In the genomic region with DNA sequence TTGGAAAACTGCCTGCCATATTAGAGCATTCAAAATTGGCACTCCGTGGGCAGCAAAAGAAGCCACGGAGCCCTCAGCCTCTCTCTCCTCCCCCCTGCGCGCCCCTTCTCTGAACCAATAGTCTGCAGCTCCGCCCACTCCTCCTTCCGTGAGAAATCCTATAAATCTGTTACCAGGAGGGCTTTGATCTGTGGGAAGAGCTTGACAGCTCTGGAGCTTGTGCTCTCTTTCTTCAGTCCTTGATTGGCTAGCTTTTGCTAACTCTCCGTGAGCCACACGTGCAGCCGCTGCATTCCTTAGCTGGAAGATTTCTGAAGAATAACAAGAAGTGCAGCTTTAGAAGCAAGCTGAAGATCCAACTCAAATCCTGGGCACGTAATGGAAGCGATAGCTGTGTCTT, we compare ENCODE assay signal across 11 mouse cellular contexts. TPM values are rescaled to one million over a fixed set of nuclear protein-coding genes. Genes with fewer than 3 reads are reported as not detected.
DNase-seq lines count a peak whose midpoint lies in the region; ATAC-seq and TF ChIP-seq lines count a peak whose summit lies in the region.
"Had no signal": no experiment of that assay in that cellular context is flagged by ENCODE, and none has a peak within 500 bp of the region (broad histone marks: within the 10 kb centered on the region; RNA-seq: fewer than 3 reads in every experiment).

No protein-coding gene starts in this region.

- H3K9me3 ChIP-seq in intestine, embryonic 15.5 days = no peaks in the 10 kb centered on the region
- no peaks in the 10 kb centered on the region for H3K9me3 ChIP-seq in intestine, postnatal 0 days (ENCODE audit: control insufficient read depth)
- H3K9me3 ChIP-seq in embryonic facial prominence, embryonic 14.5 days (ENCODE audit: control insufficient read depth, low read length) = no peaks in the 10 kb centered on the region
- no peaks in the 10 kb centered on the region for H3K9me3 ChIP-seq in kidney, postnatal 0 days (replicated peaks; ENCODE audit: low read length)
- no peaks in the 10 kb centered on the region for H3K9me3 ChIP-seq in neural tube, embryonic 15.5 days (replicated peaks)

- H3K4me2 ChIP-seq in intestine, embryonic 15.5 days (replicated peaks) = no peak overlapping the region
- no peak overlapping the region for H3K4me2 ChIP-seq in intestine, postnatal 0 days (replicated peaks; ENCODE audit: low read depth)
- H3K4me2 ChIP-seq in embryonic facial prominence, embryonic 14.5 days (ENCODE audit: low read depth, low read length) = 0 out of 2 replicates have a peak overlapping the region, but pooled peaks have one; percentile 24
- H3K4me2 ChIP-seq in kidney, postnatal 0 days (ENCODE audit: low read length) = no peak overlapping the region
- peak overlapping the region; percentile 46 for H3K4me2 ChIP-seq in neural tube, embryonic 15.5 days

- peak; percentile 53 for DNase-seq in embryonic facial prominence, embryonic 14.5 days (ENCODE audit: low spot score)
- peak; percentile 37 for DNase-seq in kidney, postnatal 0 days (ENCODE audit: low spot score)
- DNase-seq in heart, adult 11 months = no peak

- WGBS in intestine, embryonic 15.5 days = 16% methylated on average over 11 of the region's 11 CpGs
- WGBS in intestine, postnatal 0 days = 12% methylated on average over 11 of the region's 11 CpGs
- 17% methylated on average over 9 of the region's 11 CpGs for WGBS in embryonic facial prominence, embryonic 14.5 days
- WGBS in kidney, postnatal 0 days = 15% methylated on average over 11 of the region's 11 CpGs
- 14% methylated on average over 11 of the region's 11 CpGs for WGBS in neural tube, embryonic 15.5 days

- 0 out of 2 replicates have a peak, but pooled peaks cover 3% of the 10 kb centered on the region for H3K27me3 ChIP-seq in intestine, embryonic 15.5 days (replicated peaks)
- H3K27me3 ChIP-seq in intestine, postnatal 0 days (replicated peaks; ENCODE audit: control insufficient read depth, insufficient read depth, low read length) = no peaks in the 10 kb centered on the region
- peaks cover 22% of the 10 kb centered on the region for H3K27me3 ChIP-seq in embryonic facial prominence, embryonic 14.5 days (replicated peaks; ENCODE audit: control insufficient read depth, insufficient read depth, low read length)
- H3K27me3 ChIP-seq in kidney, postnatal 0 days (ENCODE audit: insufficient read depth, low read length) = no peaks in the 10 kb centered on the region
- H3K27me3 ChIP-seq in neural tube, embryonic 15.5 days (replicated peaks) = 0 out of 2 replicates have a peak, but pooled peaks cover 2% of the 10 kb centered on the region

- no peaks in the 10 kb centered on the region for H3K4me1 ChIP-seq in intestine, embryonic 15.5 days (replicated peaks)
- no peaks in the 10 kb centered on the region for H3K4me1 ChIP-seq in intestine, postnatal 0 days (replicated peaks; ENCODE audit: control insufficient read depth, insufficient read depth, low read length)
- H3K4me1 ChIP-seq in embryonic facial prominence, embryonic 14.5 days (ENCODE audit: control insufficient read depth, insufficient read depth, low read length) = no peaks in the 10 kb centered on the region
- H3K4me1 ChIP-seq in kidney, postnatal 0 days (replicated peaks; ENCODE audit: insufficient read depth, low read length) = no peaks in the 10 kb centered on the region
- H3K4me1 ChIP-seq in neural tube, embryonic 15.5 days = no peaks in the 10 kb centered on the region

- no peak overlapping the region for H3K4me3 ChIP-seq in intestine, embryonic 15.5 days (replicated peaks)
- H3K4me3 ChIP-seq in intestine, postnatal 0 days (ENCODE audit: low read depth, low read length) = no peak overlapping the region
- no peak overlapping the region for H3K4me3 ChIP-seq in embryonic facial prominence, embryonic 14.5 days (ENCODE audit: low read depth, low read length)
- no peak overlapping the region for H3K4me3 ChIP-seq in kidney, postnatal 0 days (replicated peaks; ENCODE audit: low read depth, low read length)
- H3K4me3 ChIP-seq in neural tube, embryonic 15.5 days (replicated peaks) = no peak overlapping the region
- H3K4me3 ChIP-seq: erythroblast, embryonic 14.5 days had no signal

- H3K9ac ChIP-seq in intestine, embryonic 15.5 days = no peak overlapping the region
- H3K9ac ChIP-seq in intestine, postnatal 0 days (ENCODE audit: low read depth, low read length) = no peak overlapping the region
- H3K9ac ChIP-seq in embryonic facial prominence, embryonic 14.5 days (ENCODE audit: low read depth, low read length) = no peak overlapping the region
- H3K9ac ChIP-seq in kidney, postnatal 0 days (ENCODE audit: low read depth, low read length) = no peak overlapping the region
- H3K9ac ChIP-seq in neural tube, embryonic 15.5 days (replicated peaks) = no peak overlapping the region
- H3K9ac ChIP-seq: liver, embryonic 14.5 days had no signal

- TF ChIP-seq CTCF in intestine, postnatal 0 days (IDR thresholded peaks at IDR 0.05; ENCODE audit: low read depth) = no peak
- no peak for TF ChIP-seq CTCF in kidney, postnatal 0 days (IDR thresholded peaks at IDR 0.05; ENCODE audit: low read depth)

- H3K36me3 ChIP-seq in intestine, embryonic 15.5 days = no peaks in the 10 kb centered on the region
- H3K36me3 ChIP-seq in intestine, postnatal 0 days (ENCODE audit: control insufficient read depth, insufficient read depth) = no peaks in the 10 kb centered on the region
- H3K36me3 ChIP-seq in embryonic facial prominence, embryonic 14.5 days (ENCODE audit: control insufficient read depth, insufficient read depth, low read length) = no peaks in the 10 kb centered on the region
- H3K36me3 ChIP-seq in kidney, postnatal 0 days (ENCODE audit: insufficient read depth, low read length) = no peaks in the 10 kb centered on the region
- H3K36me3 ChIP-seq in neural tube, embryonic 15.5 days = no peaks in the 10 kb centered on the region

- 0 out of 2 replicates have a peak, but pooled peaks have one; percentile 25 for ATAC-seq in intestine, embryonic 15.5 days
- ATAC-seq in intestine, postnatal 0 days = no peak
- ATAC-seq in embryonic facial prominence, embryonic 14.5 days (ENCODE audit: low read depth) = peak; percentile 68; the same call in 1 of the 2 replicates
- ATAC-seq in kidney, postnatal 0 days (replicated peaks; ENCODE audit: low FRiP score, low read depth) = peak; percentile 85
- ATAC-seq in neural tube, embryonic 15.5 days (ENCODE audit: low FRiP score) = peak; percentile 84; the same call in 1 of the 2 replicates
- no peak for ATAC-seq in granulocyte monocyte progenitor cell, adult 5-6 weeks (replicated peaks; ENCODE audit: poor library complexity, severe bottlenecking)
- no peak for ATAC-seq in inflammation-experienced regulatory T-cells, adult 6 months

- H3K27ac ChIP-seq in intestine, embryonic 15.5 days = no peak overlapping the region
- no peak overlapping the region for H3K27ac ChIP-seq in intestine, postnatal 0 days (ENCODE audit: low read depth, low read length)
- no peak overlapping the region for H3K27ac ChIP-seq in embryonic facial prominence, embryonic 14.5 days (replicated peaks; ENCODE audit: low read depth, low read length)
- H3K27ac ChIP-seq in kidney, postnatal 0 days = no peak overlapping the region
- no peak overlapping the region for H3K27ac ChIP-seq in neural tube, embryonic 15.5 days (replicated peaks)
- H3K27ac ChIP-seq: liver, embryonic 14.5 days had no signal

RNA-seq across cellular contexts. Expression of gene Pgr15l, which starts 2.6 kb away (rescaled TPM):
- not detected in 2 replicates for polyA plus RNA-seq in intestine, embryonic 15.5 days (2015; fragmentation: Nextera tagmentation; extraction: Ambion mirVana)
- not detected in 2 replicates for polyA plus RNA-seq in intestine, postnatal 0 days (2015; fragmentation: Nextera tagmentation; extraction: Ambion mirVana)
- not detected in 2 replicates for polyA plus RNA-seq in embryonic facial prominence, embryonic 14.5 days (2014; fragmentation: Nextera tagmentation; extraction: Ambion mirVana)
- not detected in 2 replicates for polyA plus RNA-seq in kidney, postnatal 0 days (2015; fragmentation: Nextera tagmentation; extraction: Ambion mirVana)
- 0.04 and 0.09 TPM in 2 replicates for polyA plus RNA-seq in neural tube, embryonic 15.5 days (2015; fragmentation: Nextera tagmentation; extraction: Ambion mirVana)
- not detected in 2 replicates for total RNA-seq in granulocyte monocyte progenitor cell, adult 5-6 weeks (2014; fragmentation: Nextera tagmentation)
- not detected in 2 replicates for total RNA-seq in granulocyte monocyte progenitor cell, adult 5-6 weeks (2017)
- not detected for polyA plus RNA-seq in inflammation-experienced regulatory T-cells, adult 6 months (2017; shearing (Covaris generic))
- polyA plus RNA-seq: erythroblast, embryonic 14.5 days; liver, embryonic 14.5 days; stomach, embryonic 16.5 days had no signal

Comparison
In these comparisons a context has a peak if more than half of its experiments do, and no peak if none do; other contexts are left out.
1. ATAC-seq: peak in intestine, embryonic 15.5 days (single experiment), embryonic facial prominence, embryonic 14.5 days (single experiment), kidney, postnatal 0 days (single experiment) and neural tube, embryonic 15.5 days (single experiment); none in intestine, postnatal 0 days (single experiment), granulocyte monocyte progenitor cell, adult 5-6 weeks (single experiment) and inflammation-experienced regulatory T-cells, adult 6 months (single experiment).
2. H3K4me2 ChIP-seq: peak in embryonic facial prominence, embryonic 14.5 days (single experiment) and neural tube, embryonic 15.5 days (single experiment); none in intestine, embryonic 15.5 days (single experiment), intestine, postnatal 0 days (single experiment) and kidney, postnatal 0 days (single experiment).